Mouse (Mus musculus) embryonic facial prominence, embryonic 12.5 days (tissue): ENCODE results near the gene Fbxo40. TPM values are rescaled to one million over a fixed set of nuclear protein-coding genes. Genes with fewer than 3 reads are reported as not detected.

Source experiments
- ATAC-seq: fragments of 200-750 bp; cut with Nextera tagmentation; 2 replicates; pipeline ENCODE4 v1.8.0; 2017; ENCODE audit not compliant: insufficient number of reproducible peaks, insufficient read depth, low FRiP score, low TSS enrichment
- H3K27ac ChIP-seq: fragments of 300-500 bp; sonication (generic); 2 replicates; pipeline ENCODE4 v1.5.1; 2016; ENCODE audit warnings: mild to moderate bottlenecking
- H3K27me3 ChIP-seq: fragments of 300-500 bp; sonication (generic); 2 replicates; pipeline ENCODE4 v1.6.1; 2016; ENCODE audit warnings: mild to moderate bottlenecking, moderate library complexity
- H3K36me3 ChIP-seq: fragments of 300-500 bp; sonication (generic); 2 replicates; pipeline ENCODE4 v1.6.1; 2016; ENCODE audit warnings: mild to moderate bottlenecking
- H3K4me1 ChIP-seq: fragments of 300-500 bp; sonication (generic); 2 replicates; pipeline ENCODE4 v1.6.1; 2016
- H3K4me2 ChIP-seq: fragments of 300-500 bp; sonication (generic); replicated peaks from 2 replicates; pipeline ENCODE4 v1.6.1; 2016; ENCODE audit warnings: mild to moderate bottlenecking, moderate library complexity
- H3K4me3 ChIP-seq: fragments of 300-500 bp; sonication (generic); 2 replicates; pipeline ENCODE4 v1.5.1; 2016; ENCODE audit warnings: mild to moderate bottlenecking
- H3K9ac ChIP-seq: fragments of 300-500 bp; sonication (generic); 2 replicates; pipeline ENCODE4 v1.6.1; 2016; ENCODE audit warnings: mild to moderate bottlenecking, moderate library complexity
- H3K9me3 ChIP-seq: fragments of 300-500 bp; sonication (generic); 2 replicates; pipeline ENCODE4 v1.6.1; 2016; ENCODE audit warnings: mild to moderate bottlenecking, moderate library complexity
- WGBS: fragments of 180-500 bp; shearing (Covaris S2); methylation state at CpG from one replicate; pipeline ENCODE4 v1.1.7; 2016; 5-methylcytosine and 5-hydroxymethylcytosine counted together
- polyA plus RNA-seq: library from polyadenylated mRNA; unstranded; fragments of >200 nt; fragmentation: Nextera tagmentation; extraction: Ambion mirVana; gene quantifications from 2 replicates; pipeline ENCODE4 v1.2.1, GENCODE M21; 2016

Gene Fbxo40
- polyA plus RNA-seq, 1 experiment from 2014 or later: 0.12 TPM

DNA sequence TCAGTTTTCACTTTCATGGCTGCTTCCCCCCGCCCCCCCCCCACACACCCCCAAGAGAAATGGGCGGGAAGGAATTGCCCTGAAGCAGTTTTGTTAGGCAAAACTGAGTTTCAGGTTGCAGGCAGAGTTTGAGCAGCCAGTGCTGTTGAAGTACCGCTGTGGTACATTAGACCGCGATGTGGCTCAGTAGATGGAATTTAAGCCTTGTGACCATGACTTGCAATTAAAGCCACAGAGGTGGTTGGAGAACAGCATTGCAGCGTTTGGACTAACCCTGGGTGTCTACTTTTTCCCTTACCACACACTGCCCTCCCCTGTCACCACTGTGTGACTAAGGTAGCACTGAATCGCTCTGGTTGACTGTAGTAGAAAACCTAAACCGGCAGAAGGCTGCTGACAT lies 774 bp downstream of the Fbxo40 start:
- Histone ChIP-seq H3K4me3 (no peak overlapping the region), H3K4me2 (peak overlapping the region; percentile 22; the same call in 1 of the 2 replicates), H3K9ac (no peak overlapping the region), H3K27me3 (no peaks in the 10 kb centered on the region), H3K27ac (peak overlapping the region; percentile 66), H3K4me1 (peaks cover 11% of the 10 kb centered on the region), H3K9me3 (no peaks in the 10 kb centered on the region), H3K36me3 (no peaks in the 10 kb centered on the region)
- WGBS: 37% methylated on average over 8 of the region's 8 CpGs
- ATAC-seq: peak; percentile 61

DNA sequence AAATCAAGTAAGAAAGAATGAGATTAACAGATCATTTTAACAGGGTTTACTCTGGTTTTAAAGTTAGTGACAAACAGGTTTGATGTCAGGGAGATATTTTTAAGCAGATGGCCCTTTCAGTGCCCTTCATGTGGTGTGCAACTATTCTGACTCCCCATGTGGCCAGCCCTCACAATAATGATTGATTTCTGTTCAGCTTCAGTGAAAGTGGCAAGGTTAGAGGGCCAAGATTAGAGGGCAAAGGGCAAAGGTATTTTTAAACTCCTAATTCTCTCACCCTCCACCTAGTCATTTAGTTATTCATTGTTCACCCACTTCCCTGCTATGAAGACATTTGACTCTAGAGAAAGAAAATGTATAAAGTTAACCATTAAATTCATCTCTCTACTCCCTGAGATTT lies 2.2 kb downstream of the Fbxo40 start:
- H3K36me3 ChIP-seq: no peaks in the 10 kb centered on the region
- no peaks in the 10 kb centered on the region for H3K9me3 ChIP-seq
- H3K27me3 ChIP-seq: no peaks in the 10 kb centered on the region
- H3K4me3 ChIP-seq: no peak overlapping the region
- H3K4me2 ChIP-seq: no peak overlapping the region
- ATAC-seq: no peak
- H3K9ac ChIP-seq: no peak overlapping the region
- peaks cover 11% of the 10 kb centered on the region for H3K4me1 ChIP-seq
- H3K27ac ChIP-seq: no peak overlapping the region

GRCm38 (mm10) chr16:36987399-36987798 lies 2.9 kb downstream of the Fbxo40 start:
- no peaks in the 10 kb centered on the region for H3K9me3 ChIP-seq
- no peaks in the 10 kb centered on the region for H3K27me3 ChIP-seq
- H3K36me3 ChIP-seq: no peaks in the 10 kb centered on the region
- 70% methylated on average over 2 of the region's 2 CpGs for WGBS
- peaks cover 11% of the 10 kb centered on the region for H3K4me1 ChIP-seq
- ATAC-seq: no peak
- H3K4me3 ChIP-seq: no peak overlapping the region
- H3K27ac ChIP-seq: no peak overlapping the region
- H3K9ac ChIP-seq: no peak overlapping the region
- H3K4me2 ChIP-seq: no peak overlapping the region

- WGBS: 64% methylated on average over 5 of the region's 5 CpGs
- Histone ChIP-seq H3K4me2 (no peak overlapping the region), H3K4me3 (no peak overlapping the region), H3K27ac (no peak overlapping the region), H3K4me1 (peaks cover 11% of the 10 kb centered on the region), H3K9ac (no peak overlapping the region), H3K27me3 (no peaks in the 10 kb centered on the region), H3K9me3 (no peaks in the 10 kb centered on the region), H3K36me3 (no peaks in the 10 kb centered on the region)
- no peak for ATAC-seq
Measured at GRCm38 (mm10) chr16:36985636-36986042, 4.6 kb downstream of the Fbxo40 start.

GRCm38 (mm10) chr16:36983796-36984195 lies 6.5 kb downstream of the Fbxo40 start:
- Histone ChIP-seq H3K4me3 (no peak overlapping the region), H3K4me2 (no peak overlapping the region), H3K36me3 (no peaks in the 10 kb centered on the region), H3K4me1 (no peaks in the 10 kb centered on the region; the same call in 1 of the 2 replicates), H3K9ac (no peak overlapping the region), H3K9me3 (no peaks in the 10 kb centered on the region), H3K27me3 (no peaks in the 10 kb centered on the region), H3K27ac (no peak overlapping the region)
- no peak for ATAC-seq
- 65% methylated on average over 1 of the region's 1 CpGs for WGBS

DNA sequence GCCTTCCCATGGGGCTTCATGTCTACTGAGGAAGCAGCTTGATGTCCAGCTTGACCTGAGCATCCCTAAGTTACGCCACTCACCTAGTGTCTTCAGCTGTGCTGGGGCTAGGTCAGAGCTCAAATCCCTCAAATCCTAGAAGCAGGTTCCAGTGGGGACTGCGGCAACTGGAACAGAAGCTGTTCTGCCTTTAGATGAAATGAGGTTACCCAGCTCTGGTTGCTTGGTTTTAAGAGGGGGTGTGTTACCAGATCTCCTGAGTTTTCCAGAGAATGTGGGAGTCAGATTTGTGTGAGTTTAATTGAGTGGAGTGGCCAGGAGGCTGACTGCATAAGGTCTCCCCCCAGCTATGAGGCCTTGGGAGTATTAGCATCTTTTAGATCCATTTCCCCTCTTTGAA lies 11.1 kb downstream of the Fbxo40 start:
- H3K27me3 ChIP-seq: no peaks in the 10 kb centered on the region
- WGBS: 86% methylated on average over 2 of the region's 2 CpGs

DNA sequence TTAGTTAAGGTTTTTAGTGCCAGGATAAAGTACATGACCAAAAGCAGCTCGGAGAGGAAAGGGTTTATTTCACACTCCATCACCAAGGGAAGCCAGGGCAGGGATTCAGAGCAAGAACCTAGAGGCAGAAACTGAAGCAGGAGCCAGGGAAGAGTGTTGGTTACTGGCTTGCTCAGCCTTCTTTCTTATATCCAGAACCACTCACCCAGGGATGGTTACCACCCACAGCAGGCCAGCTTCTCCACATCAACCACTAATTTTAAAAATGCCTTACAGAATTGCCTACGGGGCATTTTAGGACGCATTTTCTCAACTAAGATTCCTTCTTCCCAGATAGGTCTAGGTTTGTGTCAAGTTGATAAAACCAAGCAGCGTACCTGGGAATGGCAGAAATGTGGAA lies 26.9 kb downstream of the Fbxo40 start:
- no peak for ATAC-seq
- H3K27me3 ChIP-seq: no peaks in the 10 kb centered on the region
- no peak overlapping the region for H3K9ac ChIP-seq
- H3K27ac ChIP-seq: no peak overlapping the region
- WGBS: 82% methylated on average over 4 of the region's 4 CpGs
- no peaks in the 10 kb centered on the region for H3K9me3 ChIP-seq
- no peak overlapping the region for H3K4me3 ChIP-seq
- H3K4me1 ChIP-seq: no peaks in the 10 kb centered on the region
- no peak overlapping the region for H3K4me2 ChIP-seq
- no peaks in the 10 kb centered on the region for H3K36me3 ChIP-seq

More for the DNA sequence above, 11.1 kb downstream of the Fbxo40 start:
- Histone ChIP-seq H3K9ac (no peak overlapping the region), H3K4me1 (no peaks in the 10 kb centered on the region), H3K9me3 (no peaks in the 10 kb centered on the region), H3K4me3 (no peak overlapping the region), H3K4me2 (no peak overlapping the region), H3K36me3 (no peaks in the 10 kb centered on the region), H3K27ac (no peak overlapping the region)
- no peak for ATAC-seq

- Histone ChIP-seq H3K36me3 (no peaks in the 10 kb centered on the region), H3K27ac (no peak overlapping the region), H3K4me3 (no peak overlapping the region), H3K9me3 (no peaks in the 10 kb centered on the region), H3K27me3 (no peaks in the 10 kb centered on the region), H3K4me1 (no peaks in the 10 kb centered on the region), H3K9ac (no peak overlapping the region), H3K4me2 (no peak overlapping the region)
- no peak for ATAC-seq
- WGBS: 68% methylated on average over 11 of the region's 11 CpGs
Measured at GRCm38 (mm10) chr16:36955106-36955505, 35.2 kb downstream of the Fbxo40 start.

- Histone ChIP-seq H3K9ac (no peak overlapping the region), H3K27ac (no peak overlapping the region), H3K27me3 (no peaks in the 10 kb centered on the region), H3K36me3 (no peaks in the 10 kb centered on the region), H3K4me1 (no peaks in the 10 kb centered on the region), H3K4me3 (no peak overlapping the region), H3K9me3 (no peaks in the 10 kb centered on the region), H3K4me2 (no peak overlapping the region)
- 71% methylated on average over 4 of the region's 4 CpGs for WGBS
- no peak for ATAC-seq
Measured at GRCm38 (mm10) chr16:36951029-36951428, 39.2 kb downstream of the Fbxo40 start.

DNA sequence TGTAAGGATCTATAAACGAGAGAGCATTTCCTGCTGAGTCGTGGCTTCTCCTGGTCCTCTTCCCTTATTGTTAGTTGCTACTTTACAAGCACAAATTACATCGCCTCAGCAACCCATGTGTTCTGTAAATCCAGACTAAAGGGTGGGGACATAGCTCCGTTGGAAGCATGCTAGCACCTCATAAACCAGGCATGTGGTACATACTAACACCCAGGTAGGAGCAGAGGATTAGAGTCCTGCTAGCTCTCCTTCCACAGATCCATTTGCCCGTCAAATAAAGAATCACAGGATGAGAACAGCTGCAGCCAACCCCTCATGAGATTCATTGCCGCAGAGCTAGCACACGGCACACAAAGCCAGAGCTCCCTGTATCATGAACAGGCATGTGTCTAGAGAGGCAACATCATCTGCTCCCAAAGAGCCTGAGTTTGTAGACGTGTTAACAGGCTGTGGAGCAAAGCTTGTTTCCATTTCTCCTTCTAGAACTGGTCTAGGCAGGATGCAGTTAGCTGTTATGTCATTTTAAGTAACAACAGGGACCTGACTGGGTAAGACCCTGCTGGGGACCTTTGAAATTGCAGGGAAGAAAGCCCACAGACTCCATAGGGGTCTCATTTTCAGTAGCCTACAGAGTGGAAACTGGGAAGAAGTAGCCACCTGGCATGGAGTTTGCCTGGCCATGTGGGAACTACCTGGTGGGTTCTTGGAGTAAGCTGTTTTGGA lies 40.5 kb downstream of the Fbxo40 start:
- Histone ChIP-seq H3K27me3 (no peaks in the 10 kb centered on the region), H3K4me3 (no peak overlapping the region), H3K4me2 (no peak overlapping the region), H3K36me3 (no peaks in the 10 kb centered on the region), H3K4me1 (no peaks in the 10 kb centered on the region), H3K9me3 (no peaks in the 10 kb centered on the region), H3K9ac (no peak overlapping the region), H3K27ac (no peak overlapping the region)
- ATAC-seq: no peak
- 73% methylated on average over 8 of the region's 8 CpGs for WGBS

- Histone ChIP-seq H3K36me3 (no peaks in the 10 kb centered on the region), H3K4me3 (no peak overlapping the region), H3K9me3 (no peaks in the 10 kb centered on the region), H3K27me3 (no peaks in the 10 kb centered on the region), H3K27ac (no peak overlapping the region), H3K9ac (no peak overlapping the region), H3K4me1 (no peaks in the 10 kb centered on the region), H3K4me2 (no peak overlapping the region)
- WGBS: 68% methylated on average over 4 of the region's 4 CpGs
- no peak for ATAC-seq
Measured at GRCm38 (mm10) chr16:36947646-36948197, 42.5 kb downstream of the Fbxo40 start.

DNA sequence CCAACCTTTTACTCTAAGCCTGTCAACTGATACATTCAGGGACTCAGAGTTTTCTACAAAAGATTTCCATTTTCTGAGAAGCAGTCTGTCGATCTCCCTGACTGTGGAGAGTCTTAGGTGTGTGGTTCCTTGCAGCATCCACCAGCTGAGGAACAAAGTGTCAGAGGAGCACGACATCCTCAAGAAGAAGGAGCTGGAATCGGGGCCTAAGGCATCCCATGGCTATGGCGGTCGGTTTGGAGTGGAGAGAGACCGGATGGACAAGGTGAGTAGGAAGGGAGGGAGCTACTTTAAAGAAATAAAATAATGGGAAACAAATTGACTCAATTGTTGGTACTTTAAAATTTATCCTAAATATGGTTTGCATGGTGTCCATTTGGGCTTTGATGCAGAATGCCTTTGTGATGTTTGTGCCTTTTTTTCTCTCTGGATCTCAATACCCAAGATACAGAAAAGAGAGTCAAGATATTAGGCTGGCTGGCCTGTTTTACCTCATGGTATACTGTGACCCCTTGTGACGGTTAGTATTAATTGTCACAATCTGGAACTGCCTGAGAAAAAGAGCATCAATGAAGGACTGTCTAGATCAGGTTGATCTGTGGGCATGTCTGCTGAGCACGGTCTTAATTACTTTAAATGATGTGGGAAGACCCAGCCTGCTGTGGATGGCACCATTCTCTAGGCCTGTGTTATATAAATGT lies 43.7 kb downstream of the Fbxo40 start:
- H3K4me3 ChIP-seq: no peak overlapping the region
- 79% methylated on average over 8 of the region's 8 CpGs for WGBS
- ATAC-seq: no peak

More for the DNA sequence above, 43.7 kb downstream of the Fbxo40 start:
- no peak overlapping the region for H3K4me2 ChIP-seq
- no peak overlapping the region for H3K9ac ChIP-seq
- H3K36me3 ChIP-seq: no peaks in the 10 kb centered on the region
- H3K27me3 ChIP-seq: no peaks in the 10 kb centered on the region
- H3K4me1 ChIP-seq: no peaks in the 10 kb centered on the region
- no peak overlapping the region for H3K27ac ChIP-seq
- H3K9me3 ChIP-seq: no peaks in the 10 kb centered on the region
